In genomic region chr5:3341931-3342770, GRCm38 (mm10) we compare ENCODE assay signal across 8 mouse cellular contexts. TPM values are rescaled to one million over a fixed set of nuclear protein-coding genes. Genes with fewer than 3 reads are reported as not detected.
DNase-seq lines count a peak whose midpoint lies in the region; ATAC-seq lines count a peak whose summit lies in the region.

No protein-coding gene starts in this region.

- no peaks in the 10 kb centered on the region for H3K9me3 ChIP-seq in forebrain, embryonic 12.5 days

- no peaks in the 10 kb centered on the region for H3K36me3 ChIP-seq in forebrain, embryonic 12.5 days (replicated peaks)

- peaks cover 25% of the 10 kb centered on the region for H3K4me1 ChIP-seq in forebrain, embryonic 12.5 days

- peak; percentile 21; the same call in 1 of the 2 replicates for ATAC-seq in forebrain, embryonic 12.5 days (ENCODE audit: low FRiP score)

- DNase-seq in CD4-positive helper T cell, adult 2 months (ENCODE audit: low read depth, low spot score) = peak; percentile 78
- peak; percentile 39 for DNase-seq in adrenal gland, adult 8-10 months
- DNase-seq in heart, postnatal 36 days = peak; percentile 49 to 67
- peak; percentile 34 to 50 for DNase-seq in layer of hippocampus, postnatal 10 days (ENCODE audit: low spot score in 2 of 2)
- peak; percentile 69 to 74 for DNase-seq in lung, postnatal 4 days
- peak; percentile 8 to 45 for DNase-seq in right cerebral cortex, adult 2 months (ENCODE audit: low spot score in 2 of 2)
- peak; percentile 14 for DNase-seq in urinary bladder, postnatal 10 days (ENCODE audit: low spot score)

- H3K4me3 ChIP-seq in forebrain, embryonic 12.5 days (replicated peaks) = peak overlapping the region; percentile 59

- H3K9ac ChIP-seq in forebrain, embryonic 12.5 days = peak overlapping the region; percentile 66

- peaks cover 18% of the 10 kb centered on the region for H3K27me3 ChIP-seq in forebrain, embryonic 12.5 days

- peak overlapping the region; percentile 97 for H3K4me2 ChIP-seq in forebrain, embryonic 12.5 days

- under 1% methylated on average over 60 of the region's 60 CpGs for WGBS in forebrain, embryonic 12.5 days

- peak overlapping the region; percentile 77 for H3K27ac ChIP-seq in forebrain, embryonic 12.5 days

- intact Hi-C loops in heart, postnatal 36 days (cut with DNase I) = loop anchor here (2.0 to 5.0 kb wide), 4 partner anchors 80 to 191 kb away; no protein-coding TSS in a partner anchor

RNA-seq across cellular contexts. Expression of gene Cdk6, which starts 0.9 kb away (rescaled TPM):
- 10 to 100 TPM; 21.7 to 28.0 (median 25.8) TPM for total RNA-seq in adrenal gland, adult 8-10 months (2022)
- 31.2 and 32.4 TPM in 2 replicates for polyA plus RNA-seq in forebrain, embryonic 12.5 days (2016; fragmentation: Nextera tagmentation; extraction: Ambion mirVana)
- 10 to 100 TPM; 10.6 to 14.0 TPM for total RNA-seq in heart, postnatal 36 days (2021)
- total RNA-seq in layer of hippocampus, postnatal 10 days (2021) = 10 to 100 TPM; 10.7 to 15.3 TPM

Comparison
In these comparisons a context has a peak if more than half of its experiments do, and no peak if none do; other contexts are left out.
1. Peak in every context shown above with its lines: DNase-seq, ATAC-seq, H3K4me3 ChIP-seq and H3K27ac ChIP-seq.
2. DNase-seq: peak in every context shown above with its lines; median percentile 78 in CD4-positive helper T cell, adult 2 months; 72 in lung, postnatal 4 days; 58 in heart, postnatal 36 days; 42 in layer of hippocampus, postnatal 10 days; 39 in adrenal gland, adult 8-10 months; 26 in right cerebral cortex, adult 2 months; 14 in urinary bladder, postnatal 10 days.